Mouse (Mus musculus) ES-Bruce4 (cell line): ENCODE data around the gene Rnls.

ENCODE experiments used
- CTCF ChIP-seq: IDR thresholded peaks from one replicate; pipeline ENCODE4 v1.8.1; 2011; ENCODE audit warnings: low read depth, low read length
- EP300 ChIP-seq: IDR thresholded peaks from 2 replicates; pipeline ENCODE4 v1.6.1; 2011; ENCODE audit warnings: low read depth, low read length; ENCODE audit not compliant: insufficient read depth
- POLR2A ChIP-seq: IDR thresholded peaks from one replicate; pipeline ENCODE4 v1.8.1; 2011; ENCODE audit warnings: low read length; ENCODE audit not compliant: insufficient read depth

DNA sequence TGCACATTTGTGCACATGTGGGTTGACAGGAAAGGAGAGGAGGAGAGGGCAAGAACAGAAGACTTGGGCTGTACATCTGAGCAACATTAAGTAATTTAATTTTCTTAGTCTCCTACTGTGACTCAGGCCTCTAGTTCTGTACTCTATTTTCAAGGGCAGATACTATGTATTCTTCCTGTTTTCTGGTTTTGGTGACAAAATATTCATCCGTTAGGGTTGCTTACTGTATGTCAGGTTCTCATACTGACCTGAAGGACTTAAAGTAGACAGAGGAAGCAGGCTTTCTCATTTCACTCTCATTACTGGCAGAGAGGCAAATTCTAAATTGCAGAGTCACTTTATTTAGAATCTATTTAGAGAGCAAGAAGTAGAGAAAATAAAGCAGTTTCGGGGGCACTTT is 186.7 kb downstream of the Rnls start:
- TF ChIP-seq POLR2A = no peak
- no peak for TF ChIP-seq EP300
- no peak for TF ChIP-seq CTCF
